Comparison of ENCODE assay signal across 16 mouse cellular contexts in the genomic region with DNA sequence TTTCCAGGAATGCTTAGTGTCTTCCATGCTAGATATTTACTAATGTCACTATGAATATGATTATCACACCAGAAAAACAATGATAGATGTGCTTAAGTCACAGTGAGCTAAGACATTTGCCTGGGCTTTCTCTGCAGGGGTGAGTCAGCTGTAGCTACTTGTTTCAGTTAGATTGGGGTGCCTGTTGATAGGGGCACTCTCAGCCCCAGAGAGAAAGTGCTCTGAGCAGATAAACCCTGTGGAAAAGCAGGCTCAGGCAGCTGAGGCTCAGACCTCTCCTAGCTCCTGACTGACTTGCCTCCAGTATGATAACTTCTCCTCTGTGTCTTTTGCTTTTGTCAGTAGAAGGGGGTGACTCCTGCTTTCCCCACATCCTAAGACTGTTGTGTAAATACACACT. TPM values are rescaled to one million over a fixed set of nuclear protein-coding genes. Genes with fewer than 3 reads are reported as not detected.
DNase-seq lines count a peak whose midpoint lies in the region; ATAC-seq and TF ChIP-seq lines count a peak whose summit lies in the region.
"Had no signal": no experiment of that assay in that cellular context is flagged by ENCODE, and none has a peak within 500 bp of the region (broad histone marks: within the 10 kb centered on the region; RNA-seq: fewer than 3 reads in every experiment).

No protein-coding gene starts in this region.

- H3K9ac ChIP-seq in lung, embryonic 14.5 days = no peak overlapping the region
- H3K9ac ChIP-seq in liver, embryonic 11.5 days (ENCODE audit: low read depth, low read length) = no peak overlapping the region
- H3K9ac ChIP-seq in stomach, embryonic 14.5 days (replicated peaks; ENCODE audit: low read depth, low read length) = no peak overlapping the region
- no peak overlapping the region for H3K9ac ChIP-seq in hindbrain, embryonic 14.5 days
- H3K9ac ChIP-seq: embryonic facial prominence, embryonic 13.5 days; forebrain, embryonic 12.5 days; hindbrain, embryonic 12.5 days; neural tube, embryonic 13.5 days had no signal

- peaks cover 6% of the 10 kb centered on the region for H3K4me1 ChIP-seq in lung, embryonic 14.5 days (ENCODE audit: insufficient read depth)
- peaks cover 20% of the 10 kb centered on the region for H3K4me1 ChIP-seq in liver, embryonic 11.5 days (replicated peaks; ENCODE audit: control insufficient read depth, insufficient read depth, low read length)
- H3K4me1 ChIP-seq in stomach, embryonic 14.5 days (ENCODE audit: control insufficient read depth, insufficient read depth, low read length) = no peaks in the 10 kb centered on the region
- H3K4me1 ChIP-seq in hindbrain, embryonic 14.5 days (replicated peaks; ENCODE audit: control insufficient read depth, insufficient read depth, low read length) = no peaks in the 10 kb centered on the region
- H3K4me1 ChIP-seq: embryonic facial prominence, embryonic 13.5 days; forebrain, embryonic 12.5 days; hindbrain, embryonic 12.5 days; neural tube, embryonic 13.5 days had no signal

- peak; percentile 63 for ATAC-seq in lung, embryonic 14.5 days (ENCODE audit: insufficient read depth)
- peak; percentile 99 for ATAC-seq in liver, embryonic 11.5 days (replicated peaks; ENCODE audit: low FRiP score)
- ATAC-seq in stomach, embryonic 14.5 days (ENCODE audit: insufficient number of reproducible peaks, insufficient read depth, low FRiP score, low read depth) = peak; percentile 65; the same call in 1 of the 2 replicates
- ATAC-seq in hindbrain, embryonic 14.5 days (ENCODE audit: low FRiP score) = no peak

- no peaks in the 10 kb centered on the region for H3K36me3 ChIP-seq in lung, embryonic 14.5 days (ENCODE audit: insufficient read depth)
- H3K36me3 ChIP-seq in liver, embryonic 11.5 days (ENCODE audit: control insufficient read depth, insufficient read depth, low read length) = no peaks in the 10 kb centered on the region
- H3K36me3 ChIP-seq in stomach, embryonic 14.5 days (ENCODE audit: control insufficient read depth, insufficient read depth, low read length) = no peaks in the 10 kb centered on the region
- H3K36me3 ChIP-seq in hindbrain, embryonic 14.5 days (replicated peaks; ENCODE audit: control insufficient read depth, insufficient read depth) = no peaks in the 10 kb centered on the region
- H3K36me3 ChIP-seq: embryonic facial prominence, embryonic 13.5 days; forebrain, embryonic 12.5 days; hindbrain, embryonic 12.5 days; neural tube, embryonic 13.5 days had no signal

- TF ChIP-seq CTCF in lung, embryonic 14.5 days (IDR thresholded peaks at IDR 0.05; ENCODE audit: low read depth) = no peak

- no peak for DNase-seq in lung, embryonic 14.5 days
- no peak for DNase-seq in lung, postnatal 25 days (ENCODE audit: low spot score)
- peak; percentile 82 for DNase-seq in c-Kit-positive CD71-positive TER-119-negative erythroid progenitor cells, embryonic 14.5 days (ENCODE audit: low read depth)
- DNase-seq in liver, embryonic 11.5 days (ENCODE audit: low spot score) = no peak
- DNase-seq in hindbrain, embryonic 14.5 days (ENCODE audit: low spot score) = no peak
- DNase-seq in layer of hippocampus, postnatal 14 days (ENCODE audit: low spot score in 2 of 2) = no peak
- DNase-seq in adrenal gland, adult 18-20 months (ENCODE audit: low spot score in 2 of 2) = no peak
- DNase-seq: adrenal gland, postnatal 10 days; kidney, adult 2 months; right cerebral cortex, postnatal 4 days; thymus, postnatal 14 days had no signal

- H3K9me3 ChIP-seq in lung, embryonic 14.5 days (ENCODE audit: low read depth, low read length) = no peaks in the 10 kb centered on the region
- H3K9me3 ChIP-seq in liver, embryonic 11.5 days (ENCODE audit: control insufficient read depth, low read length) = no peaks in the 10 kb centered on the region
- no peaks in the 10 kb centered on the region for H3K9me3 ChIP-seq in stomach, embryonic 14.5 days (ENCODE audit: control insufficient read depth, low read depth, low read length)
- H3K9me3 ChIP-seq in hindbrain, embryonic 14.5 days (ENCODE audit: control insufficient read depth, low read length) = no peaks in the 10 kb centered on the region
- H3K9me3 ChIP-seq: embryonic facial prominence, embryonic 13.5 days; forebrain, embryonic 12.5 days; hindbrain, embryonic 12.5 days; neural tube, embryonic 13.5 days had no signal

- H3K4me2 ChIP-seq in lung, embryonic 14.5 days = no peak overlapping the region
- peak overlapping the region; percentile 38; the same call in 1 of the 2 replicates for H3K4me2 ChIP-seq in liver, embryonic 11.5 days
- H3K4me2 ChIP-seq in stomach, embryonic 14.5 days (replicated peaks; ENCODE audit: low read depth, low read length) = no peak overlapping the region
- H3K4me2 ChIP-seq in hindbrain, embryonic 14.5 days (replicated peaks) = no peak overlapping the region
- H3K4me2 ChIP-seq: embryonic facial prominence, embryonic 13.5 days; forebrain, embryonic 12.5 days; hindbrain, embryonic 12.5 days; neural tube, embryonic 13.5 days had no signal

- H3K27me3 ChIP-seq in lung, embryonic 14.5 days (ENCODE audit: insufficient read depth, low read length) = no peaks in the 10 kb centered on the region
- no peaks in the 10 kb centered on the region for H3K27me3 ChIP-seq in liver, embryonic 11.5 days (replicated peaks; ENCODE audit: control insufficient read depth, insufficient read depth, low read length)
- no peaks in the 10 kb centered on the region for H3K27me3 ChIP-seq in stomach, embryonic 14.5 days (ENCODE audit: control insufficient read depth, insufficient read depth, low read length)
- no peaks in the 10 kb centered on the region for H3K27me3 ChIP-seq in hindbrain, embryonic 14.5 days (ENCODE audit: control insufficient read depth, insufficient read depth, low read length)
- H3K27me3 ChIP-seq: embryonic facial prominence, embryonic 13.5 days; forebrain, embryonic 12.5 days; hindbrain, embryonic 12.5 days; neural tube, embryonic 13.5 days had no signal

- no peak overlapping the region for H3K4me3 ChIP-seq in lung, embryonic 14.5 days (ENCODE audit: low read depth, low read length)
- H3K4me3 ChIP-seq in liver, embryonic 11.5 days (ENCODE audit: low read depth, low read length) = no peak overlapping the region
- H3K4me3 ChIP-seq in stomach, embryonic 14.5 days (ENCODE audit: low read depth, low read length) = no peak overlapping the region
- H3K4me3 ChIP-seq in hindbrain, embryonic 14.5 days (replicated peaks; ENCODE audit: low read length) = no peak overlapping the region
- H3K4me3 ChIP-seq: embryonic facial prominence, embryonic 13.5 days; forebrain, embryonic 12.5 days; hindbrain, embryonic 12.5 days; neural tube, embryonic 13.5 days had no signal

- H3K27ac ChIP-seq in lung, embryonic 14.5 days (ENCODE audit: low read depth) = no peak overlapping the region
- peak overlapping the region; percentile 82 for H3K27ac ChIP-seq in liver, embryonic 11.5 days (ENCODE audit: low read depth, low read length)
- H3K27ac ChIP-seq in stomach, embryonic 14.5 days (ENCODE audit: low read length) = no peak overlapping the region
- no peak overlapping the region for H3K27ac ChIP-seq in hindbrain, embryonic 14.5 days
- H3K27ac ChIP-seq: embryonic facial prominence, embryonic 13.5 days; forebrain, embryonic 12.5 days; hindbrain, embryonic 12.5 days; neural tube, embryonic 13.5 days had no signal

RNA-seq across cellular contexts. Expression of gene Nck2, which starts 30.2 kb away (rescaled TPM):
- 52.4 and 59.1 TPM in 2 replicates for polyA plus RNA-seq in lung, embryonic 14.5 days (2014; fragmentation: Nextera tagmentation; extraction: Ambion mirVana)
- polyA plus RNA-seq in liver, embryonic 11.5 days (2014; fragmentation: Nextera tagmentation; extraction: Ambion mirVana) = 24.5 and 26.0 TPM in 2 replicates
- 49.0 and 51.4 TPM in 2 replicates for polyA plus RNA-seq in stomach, embryonic 14.5 days (2014; fragmentation: Nextera tagmentation; extraction: Ambion mirVana)
- 37.9 and 40.4 TPM in 2 replicates for polyA plus RNA-seq in hindbrain, embryonic 14.5 days (2014; fragmentation: Nextera tagmentation; extraction: Ambion mirVana)
- 10 to 100 TPM; 48.4 to 50.9 TPM for total RNA-seq in layer of hippocampus, postnatal 14 days (2021)
- 10 to 100 TPM; 28.6 to 30.8 TPM for total RNA-seq in adrenal gland, adult 18-20 months (2021)
